Mouse (Mus musculus): ENCODE measurements around the gene Prkag1. TPM values are rescaled to one million over a fixed set of nuclear protein-coding genes. Genes with fewer than 3 reads are reported as not detected.

Prkag1 gene
- polyA plus RNA-seq, 1 experiment from 2014 or later: 97.7 TPM

DNA sequence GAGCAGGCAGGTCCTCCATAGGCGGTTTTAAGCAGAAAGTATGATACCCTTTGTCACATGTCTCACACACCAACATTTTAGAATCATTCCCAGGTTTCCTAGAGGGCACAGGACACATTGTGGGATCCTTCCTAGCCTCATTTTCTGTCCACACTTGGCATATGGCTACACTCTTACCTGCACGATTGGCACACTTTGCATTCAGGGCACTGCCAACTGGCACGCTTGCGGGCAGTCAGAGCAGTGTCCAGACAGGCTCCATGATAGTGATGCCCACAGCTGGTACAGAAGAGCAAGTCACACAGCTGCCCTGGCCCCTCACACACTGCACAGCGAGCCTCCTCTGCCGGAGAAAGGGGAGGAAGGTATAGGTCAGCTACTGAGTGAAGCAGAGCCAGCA lies 33.6 kb upstream of the Prkag1 start:
- Histone ChIP-seq H3K9me3 (replicated peaks) (no peaks in the 10 kb centered on the region), H3K36me3 (peaks cover 87% of the 10 kb centered on the region), H3K27me3 (ENCODE audit: low read depth, poor library complexity, severe bottlenecking) (no peaks in the 10 kb centered on the region), H3K27ac (no peak overlapping the region), H3K4me1 (peaks cover 29% of the 10 kb centered on the region), H3K4me3 (no peak overlapping the region)
- WGBS: 93% methylated on average over 6 of the region's 6 CpGs
- DNase-seq (ENCODE audit: low spot score): no peak

DNA sequence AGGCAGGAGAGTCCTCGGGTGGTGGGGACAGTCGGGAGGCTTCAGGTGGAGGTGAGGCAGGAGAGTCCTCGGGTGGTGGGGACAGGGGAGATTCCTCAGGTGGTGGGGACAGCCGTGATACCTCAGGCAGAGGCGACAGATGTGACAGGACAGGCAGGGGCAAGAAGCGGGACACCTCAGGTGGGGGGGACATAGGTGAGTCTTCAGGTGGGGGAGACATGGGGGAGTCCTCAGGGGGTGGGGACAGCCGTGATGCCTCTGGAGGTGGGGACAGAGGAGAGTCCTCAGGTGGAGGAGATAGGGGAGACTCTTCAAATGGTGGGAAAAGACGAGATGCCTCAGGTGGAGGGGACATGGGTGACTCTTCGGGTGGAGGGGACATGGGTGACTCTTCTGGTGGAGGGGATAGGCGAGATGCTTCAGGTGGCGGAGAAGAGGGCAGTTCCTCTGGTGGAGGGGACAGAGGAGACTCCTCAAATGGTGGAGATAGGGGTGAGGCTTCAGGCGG lies 32.2 kb upstream of the Prkag1 start:
- WGBS: 92% methylated on average over 12 of the region's 12 CpGs

DNA sequence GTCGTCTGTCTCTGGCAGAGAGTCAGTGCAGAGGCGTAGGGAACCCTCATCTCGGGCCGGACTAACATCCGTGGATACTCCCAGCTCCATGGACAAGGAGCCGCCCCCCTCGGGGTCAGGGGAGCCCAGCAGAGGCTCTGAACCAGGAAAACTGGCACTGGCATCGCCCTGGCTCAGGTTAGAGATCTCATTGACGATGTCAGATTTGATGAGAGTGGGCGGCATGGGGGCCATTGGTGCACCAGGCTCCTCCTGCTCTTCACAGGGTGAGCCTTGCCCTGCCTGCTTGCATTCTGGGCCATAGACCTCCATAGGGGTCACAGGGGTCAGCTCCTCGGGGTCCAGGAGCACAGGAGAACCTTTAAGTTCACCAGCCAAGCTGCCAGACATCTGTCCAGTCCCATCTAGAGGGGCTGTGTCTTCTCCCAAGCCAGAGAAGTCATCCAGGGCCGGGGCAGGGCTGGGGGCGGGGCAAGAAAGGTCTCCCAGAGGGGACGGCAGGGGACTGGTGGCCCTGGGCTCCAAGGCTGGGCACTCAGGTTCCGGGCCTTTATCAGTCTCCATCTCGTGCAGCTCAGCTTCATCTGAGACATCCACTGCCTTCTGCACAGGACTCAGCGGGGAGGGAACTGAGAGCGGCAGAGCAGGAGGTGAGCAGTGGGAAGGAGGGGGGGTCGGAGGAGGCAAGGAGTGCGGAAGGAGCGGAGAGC lies 30.5 kb upstream of the Prkag1 start:
- WGBS: 87% methylated on average over 21 of the region's 21 CpGs
- Histone ChIP-seq H3K4me1 (no peaks in the 10 kb centered on the region), H3K36me3 (peaks cover 100% of the 10 kb centered on the region), H3K4me3 (no peak overlapping the region), H3K27ac (no peak overlapping the region), H3K27me3 (ENCODE audit: low read depth, poor library complexity, severe bottlenecking) (no peaks in the 10 kb centered on the region), H3K9me3 (replicated peaks) (no peaks in the 10 kb centered on the region)
- no peak for DNase-seq (ENCODE audit: low spot score)

More for the DNA sequence above, 32.2 kb upstream of the Prkag1 start:
- Histone ChIP-seq H3K27ac (no peak overlapping the region), H3K4me3 (no peak overlapping the region), H3K4me1 (peaks cover 15% of the 10 kb centered on the region), H3K9me3 (replicated peaks) (no peaks in the 10 kb centered on the region), H3K27me3 (ENCODE audit: low read depth, poor library complexity, severe bottlenecking) (no peaks in the 10 kb centered on the region), H3K36me3 (peaks cover 98% of the 10 kb centered on the region)
- DNase-seq (ENCODE audit: low spot score): no peak

DNA sequence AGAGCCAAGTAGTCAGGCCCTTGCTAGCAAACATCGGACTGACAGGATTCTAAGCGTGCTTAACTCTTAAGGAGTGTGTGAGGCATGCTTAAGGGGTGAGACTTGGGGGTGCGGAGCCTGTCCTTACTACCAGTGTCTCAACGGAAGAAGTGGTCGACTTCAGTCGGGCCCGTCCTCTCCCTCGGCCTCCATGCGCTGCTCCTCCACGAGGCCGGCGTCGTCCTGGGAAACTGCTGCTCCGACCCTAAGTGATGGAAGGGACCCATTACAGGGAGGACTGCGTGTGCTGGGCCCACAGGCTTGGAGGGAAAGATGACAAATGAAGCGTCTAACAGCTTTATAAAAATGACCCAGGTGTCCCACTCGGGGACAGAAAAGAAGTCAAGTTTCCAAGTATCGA lies 29.6 kb upstream of the Prkag1 start:
- H3K36me3 ChIP-seq: peaks cover 100% of the 10 kb centered on the region
- H3K9me3 ChIP-seq (replicated peaks): no peaks in the 10 kb centered on the region
- H3K4me1 ChIP-seq: no peaks in the 10 kb centered on the region
- H3K27me3 ChIP-seq (ENCODE audit: low read depth, poor library complexity, severe bottlenecking): no peaks in the 10 kb centered on the region
- no peak overlapping the region for H3K4me3 ChIP-seq
- no peak overlapping the region for H3K27ac ChIP-seq
- no peak for DNase-seq (ENCODE audit: low spot score)
- 94% methylated on average over 18 of the region's 18 CpGs for WGBS

DNA sequence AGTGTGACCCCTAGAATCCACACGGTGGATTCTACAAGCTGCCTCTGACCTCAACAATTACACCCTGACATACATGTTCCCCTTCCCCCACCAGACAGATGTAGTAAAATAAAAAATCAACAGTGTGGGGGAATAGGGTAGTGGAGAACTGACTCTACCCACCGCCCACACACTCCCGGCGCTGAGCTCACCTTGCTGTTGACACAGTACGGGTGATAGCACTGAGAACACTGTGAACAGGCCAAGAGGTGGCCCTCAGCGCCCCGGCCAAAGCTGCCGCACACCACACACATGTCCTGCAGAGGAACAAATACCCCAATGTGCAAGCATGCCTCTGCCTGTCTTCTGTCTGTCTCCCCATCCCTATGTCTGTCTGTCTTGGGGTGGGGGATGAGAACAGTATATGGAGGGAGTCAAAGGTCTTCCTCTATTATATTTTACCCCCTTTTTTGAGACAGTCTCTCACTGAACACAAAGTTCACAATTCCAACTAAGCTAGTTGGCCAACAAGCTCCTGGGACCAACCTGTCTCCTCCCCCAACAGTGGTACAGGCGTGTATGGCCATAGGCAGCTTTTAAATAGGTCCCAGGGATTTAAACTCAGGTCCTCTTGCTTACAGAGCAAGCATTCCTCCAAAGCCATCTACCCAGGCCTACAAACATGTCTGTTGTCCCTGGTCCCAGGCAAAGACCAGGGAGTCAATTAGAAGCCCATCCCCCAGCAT lies 28.2 kb upstream of the Prkag1 start:
- no peak for DNase-seq (ENCODE audit: low spot score)
- Histone ChIP-seq H3K27me3 (ENCODE audit: low read depth, poor library complexity, severe bottlenecking) (no peaks in the 10 kb centered on the region), H3K36me3 (peaks cover 100% of the 10 kb centered on the region), H3K4me1 (no peaks in the 10 kb centered on the region), H3K4me3 (no peak overlapping the region), H3K9me3 (replicated peaks) (no peaks in the 10 kb centered on the region), H3K27ac (no peak overlapping the region)
- WGBS: 90% methylated on average over 9 of the region's 9 CpGs

DNA sequence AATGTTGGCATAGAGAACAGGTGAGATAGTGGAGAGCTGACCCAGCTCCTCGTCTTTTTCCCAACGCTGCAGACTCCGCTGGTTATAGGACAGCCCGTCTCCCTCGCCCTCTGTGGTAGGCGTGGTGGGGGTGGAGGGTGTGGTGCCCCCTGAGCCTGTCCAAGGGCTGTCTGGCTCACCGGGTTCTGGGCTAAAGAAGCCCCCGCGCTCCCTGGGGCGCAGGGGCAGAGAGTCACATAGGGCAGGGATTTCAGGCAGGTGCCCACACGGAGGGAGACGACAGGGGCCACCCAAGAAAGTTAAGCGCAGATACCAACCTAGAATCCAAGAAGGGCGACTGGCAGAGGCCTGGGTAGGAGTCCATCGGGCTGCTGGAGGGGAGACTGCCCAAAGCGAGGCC lies 22.9 kb upstream of the Prkag1 start:
- Histone ChIP-seq H3K27me3 (ENCODE audit: low read depth, poor library complexity, severe bottlenecking) (no peaks in the 10 kb centered on the region), H3K9me3 (replicated peaks) (no peaks in the 10 kb centered on the region), H3K4me1 (no peaks in the 10 kb centered on the region), H3K36me3 (peaks cover 100% of the 10 kb centered on the region), H3K27ac (no peak overlapping the region), H3K4me3 (no peak overlapping the region)
- DNase-seq (ENCODE audit: low spot score): no peak
- WGBS: 93% methylated on average over 16 of the region's 16 CpGs

DNA sequence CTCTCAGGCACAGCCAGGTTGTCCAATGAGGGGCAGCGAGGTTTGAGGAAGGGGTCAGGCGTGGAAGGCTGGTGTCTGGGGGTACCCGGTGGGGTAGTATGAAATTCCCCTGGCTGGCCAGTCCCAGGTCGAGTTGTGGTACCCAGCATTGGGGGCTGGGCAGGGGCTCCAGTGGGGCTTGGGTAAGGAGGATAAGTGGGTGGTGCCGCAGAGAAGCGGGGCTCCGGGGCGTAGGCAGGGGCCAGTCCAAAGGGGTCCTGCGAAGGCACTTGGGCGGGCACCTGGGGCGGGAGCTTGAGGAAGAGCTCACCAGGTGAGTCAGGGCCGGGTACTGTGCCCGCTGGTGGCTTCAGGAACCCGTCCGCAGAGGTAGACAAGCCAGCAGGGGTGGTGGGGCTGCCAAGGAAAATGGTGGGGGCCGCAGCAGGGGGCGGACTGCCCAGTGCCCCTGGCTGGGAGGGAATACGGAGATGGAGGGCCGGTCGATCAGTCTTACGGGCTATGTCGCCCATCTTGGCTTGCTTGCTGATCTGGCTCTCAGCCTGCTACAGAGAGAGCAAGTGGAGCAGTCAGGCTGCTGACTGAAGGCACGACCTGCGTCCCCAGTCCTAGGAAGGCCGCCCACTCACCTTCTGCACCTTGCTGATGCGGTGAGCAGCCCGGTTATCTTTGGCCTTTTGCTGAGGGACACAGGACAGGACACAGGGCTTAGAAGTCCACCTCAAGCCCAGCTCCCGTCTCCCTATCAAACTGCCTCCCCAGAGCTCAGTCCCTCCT lies 22.0 kb upstream of the Prkag1 start:
- no peak overlapping the region for H3K27ac ChIP-seq
- no peaks in the 10 kb centered on the region for H3K27me3 ChIP-seq (ENCODE audit: low read depth, poor library complexity, severe bottlenecking)
- WGBS: 95% methylated on average over 28 of the region's 28 CpGs
- DNase-seq (ENCODE audit: low spot score): no peak
- H3K4me3 ChIP-seq: no peak overlapping the region
- H3K36me3 ChIP-seq: peaks cover 100% of the 10 kb centered on the region
- no peaks in the 10 kb centered on the region for H3K4me1 ChIP-seq
- H3K9me3 ChIP-seq (replicated peaks): no peaks in the 10 kb centered on the region

DNA sequence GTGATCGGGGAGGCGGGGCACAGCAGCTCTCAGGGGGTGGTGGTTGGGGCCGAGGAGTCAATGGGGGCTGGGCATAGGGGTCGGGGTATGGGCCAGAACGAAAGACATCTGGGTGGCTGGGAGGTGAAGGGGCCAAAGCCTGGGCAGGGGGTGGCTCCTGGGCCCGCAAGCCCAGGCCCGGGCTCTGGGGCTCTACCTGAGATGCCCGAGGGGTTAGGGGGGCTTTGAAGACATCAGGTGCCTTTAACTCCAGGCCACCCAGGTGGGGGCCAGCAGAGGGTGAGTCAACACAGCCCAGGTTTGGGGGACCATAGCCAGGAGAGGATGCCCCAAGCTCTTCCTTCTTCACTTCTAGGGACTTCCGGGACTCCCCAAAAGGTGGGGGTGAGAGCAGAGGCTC lies 21.4 kb upstream of the Prkag1 start:
- Histone ChIP-seq H3K9me3 (replicated peaks) (no peaks in the 10 kb centered on the region), H3K27me3 (ENCODE audit: low read depth, poor library complexity, severe bottlenecking) (no peaks in the 10 kb centered on the region), H3K4me1 (no peaks in the 10 kb centered on the region), H3K4me3 (no peak overlapping the region), H3K36me3 (peaks cover 100% of the 10 kb centered on the region), H3K27ac (no peak overlapping the region)
- WGBS: 90% methylated on average over 9 of the region's 9 CpGs
- no peak for DNase-seq (ENCODE audit: low spot score)

DNA sequence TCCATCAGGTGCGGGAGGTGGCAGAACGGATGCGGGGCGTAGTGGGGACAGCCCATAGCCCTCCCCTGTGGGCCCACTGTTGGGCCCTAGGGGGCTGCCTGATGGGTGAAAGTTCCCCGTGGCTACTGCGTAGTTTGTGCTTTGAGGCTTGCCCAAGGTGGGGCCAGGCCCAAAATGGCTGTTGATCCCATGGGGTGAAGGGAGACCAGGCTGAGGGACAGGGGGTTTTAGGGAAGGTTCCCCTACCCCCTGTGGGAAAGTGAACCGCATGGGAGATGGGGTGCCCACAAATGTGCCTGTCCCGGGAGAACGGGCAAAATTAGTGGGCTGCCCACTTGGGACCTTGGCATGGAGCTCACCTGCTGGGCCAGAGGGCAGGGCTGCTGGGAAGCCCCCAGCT lies 20.8 kb upstream of the Prkag1 start:
- H3K4me1 ChIP-seq: no peaks in the 10 kb centered on the region
- no peak overlapping the region for H3K27ac ChIP-seq
- H3K27me3 ChIP-seq (ENCODE audit: low read depth, poor library complexity, severe bottlenecking): no peaks in the 10 kb centered on the region
- H3K36me3 ChIP-seq: peaks cover 100% of the 10 kb centered on the region
- no peak for DNase-seq (ENCODE audit: low spot score)
- no peak overlapping the region for H3K4me3 ChIP-seq
- no peaks in the 10 kb centered on the region for H3K9me3 ChIP-seq (replicated peaks)
- 97% methylated on average over 9 of the region's 9 CpGs for WGBS

DNA sequence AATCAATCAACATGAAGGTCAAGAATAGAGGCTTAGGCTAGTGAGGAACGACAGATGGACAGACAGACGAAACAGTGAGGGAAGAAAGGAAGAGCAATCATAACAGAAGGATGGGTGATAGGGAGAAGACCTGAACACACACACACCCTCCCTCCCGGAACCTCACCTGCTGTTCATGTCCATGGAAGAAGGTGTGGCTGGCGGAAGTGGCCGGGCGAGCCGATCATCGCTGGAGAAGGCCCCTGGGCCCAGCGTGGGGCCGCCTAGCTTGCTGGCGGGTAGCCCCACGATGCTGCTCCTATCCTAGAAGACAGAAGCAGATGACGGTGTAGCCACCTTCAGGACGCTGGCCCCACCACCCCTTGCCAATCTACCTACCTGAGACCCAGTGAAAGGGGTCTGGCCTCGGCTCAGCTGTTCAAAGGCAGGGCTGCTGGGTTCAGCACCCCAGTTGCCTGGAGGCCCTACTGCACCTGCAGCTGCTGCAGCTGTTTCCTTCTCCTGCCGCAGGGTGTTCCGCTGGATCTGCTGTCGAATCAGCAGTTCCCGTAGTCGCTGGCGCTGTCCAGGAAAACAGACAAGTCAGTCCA lies 20.0 kb upstream of the Prkag1 start:
- Histone ChIP-seq H3K36me3 (peaks cover 100% of the 10 kb centered on the region), H3K27me3 (ENCODE audit: low read depth, poor library complexity, severe bottlenecking) (no peaks in the 10 kb centered on the region), H3K4me3 (no peak overlapping the region), H3K9me3 (replicated peaks) (no peaks in the 10 kb centered on the region), H3K4me1 (no peaks in the 10 kb centered on the region), H3K27ac (no peak overlapping the region)
- DNase-seq (ENCODE audit: low spot score): no peak
- 94% methylated on average over 21 of the region's 21 CpGs for WGBS

DNA sequence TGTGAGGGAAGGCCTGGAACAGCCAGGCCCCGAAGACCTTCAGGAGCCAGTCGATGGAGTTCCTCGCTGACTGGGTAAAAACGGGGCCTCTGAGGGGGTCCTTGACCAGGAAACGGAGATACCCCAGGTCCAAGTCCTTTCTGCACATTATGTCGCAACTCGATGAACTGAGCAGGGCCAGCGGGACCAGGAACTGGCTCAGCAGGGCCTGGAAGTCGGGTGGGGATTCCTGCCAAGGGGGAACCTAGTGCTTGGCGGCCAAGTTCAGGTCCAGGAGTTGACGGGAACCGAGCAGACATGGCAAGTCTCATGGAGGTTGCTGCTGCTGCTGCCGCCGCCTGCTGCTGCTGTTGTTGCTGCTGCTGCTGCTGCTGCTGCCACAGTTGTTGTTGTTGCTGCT lies 19.3 kb upstream of the Prkag1 start:
- Histone ChIP-seq H3K27ac (no peak overlapping the region), H3K36me3 (peaks cover 100% of the 10 kb centered on the region), H3K4me3 (no peak overlapping the region), H3K9me3 (replicated peaks) (no peaks in the 10 kb centered on the region), H3K4me1 (no peaks in the 10 kb centered on the region), H3K27me3 (ENCODE audit: low read depth, poor library complexity, severe bottlenecking) (no peaks in the 10 kb centered on the region)
- 96% methylated on average over 14 of the region's 14 CpGs for WGBS
- DNase-seq (ENCODE audit: low spot score): no peak

DNA sequence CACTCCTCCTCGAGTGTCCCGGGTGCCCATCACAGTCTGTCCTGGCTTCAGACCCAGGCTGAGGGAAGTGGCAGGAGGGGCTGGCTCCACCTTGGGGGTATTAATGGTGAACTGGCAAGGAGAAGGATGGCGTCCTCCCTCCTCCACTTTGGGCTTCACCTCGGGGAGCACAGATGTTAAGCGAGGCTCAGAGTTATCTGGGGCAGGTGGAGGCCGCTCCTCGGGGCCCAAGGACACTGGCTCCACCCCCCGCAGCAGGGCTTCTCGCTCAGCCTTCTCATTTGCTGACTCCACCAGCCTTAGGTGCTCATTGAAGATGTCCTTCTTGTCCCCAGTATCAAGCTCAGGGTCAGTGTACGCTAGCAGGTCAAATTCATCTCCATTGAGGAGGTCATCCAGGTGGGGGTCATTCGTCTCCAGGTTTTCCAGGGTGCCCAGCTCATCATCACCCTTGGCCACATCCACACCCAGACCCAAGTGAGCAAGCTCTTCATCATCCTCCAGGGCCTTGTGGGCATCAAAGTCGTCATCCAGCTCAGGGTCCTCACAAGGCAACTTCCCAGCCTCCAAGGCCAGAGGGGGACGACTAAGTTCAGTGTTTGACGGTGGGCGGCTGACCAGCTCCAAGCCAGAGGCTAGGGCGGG lies 18.8 kb upstream of the Prkag1 start:
- peaks cover 100% of the 10 kb centered on the region for H3K36me3 ChIP-seq
- DNase-seq (ENCODE audit: low spot score): no peak
- H3K4me3 ChIP-seq: no peak overlapping the region; the same call in 1 of the 2 replicates
- 91% methylated on average over 16 of the region's 16 CpGs for WGBS
- no peaks in the 10 kb centered on the region for H3K27me3 ChIP-seq (ENCODE audit: low read depth, poor library complexity, severe bottlenecking)
- H3K27ac ChIP-seq: no peak overlapping the region
- H3K4me1 ChIP-seq: no peaks in the 10 kb centered on the region
- H3K9me3 ChIP-seq (replicated peaks): no peaks in the 10 kb centered on the region
